16 mouse cellular contexts compared by ENCODE assay signal in the genomic region with DNA sequence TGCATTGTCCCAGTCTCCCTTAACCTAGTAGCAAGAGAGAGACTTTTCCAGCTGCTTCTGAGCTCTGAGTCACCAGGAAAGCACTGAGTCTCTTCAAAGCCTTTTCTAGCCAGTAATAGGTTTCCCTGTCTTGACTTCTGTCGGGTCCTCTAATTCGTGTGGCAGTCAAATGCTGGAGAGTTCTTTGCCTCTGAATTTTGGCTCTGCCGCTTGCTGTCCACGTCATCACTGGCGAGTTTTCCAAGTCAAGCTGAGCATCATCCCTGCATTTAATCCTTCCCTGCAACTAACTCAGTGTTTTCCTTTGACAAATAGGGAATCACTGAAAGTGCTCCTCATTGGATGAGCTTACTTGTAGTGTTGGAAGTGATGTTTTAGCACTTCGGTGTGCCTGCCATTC. TPM values are rescaled to one million over a fixed set of nuclear protein-coding genes. Genes with fewer than 3 reads are reported as not detected.
DNase-seq lines count a peak whose midpoint lies in the region; ATAC-seq and TF ChIP-seq lines count a peak whose summit lies in the region.
"Had no signal": no experiment of that assay in that cellular context is flagged by ENCODE, and none has a peak within 500 bp of the region (broad histone marks: within the 10 kb centered on the region; RNA-seq: fewer than 3 reads in every experiment).

No protein-coding gene starts in this region.

- no peak for TF ChIP-seq EP300 in heart, postnatal 0 days (IDR thresholded peaks at IDR 0.05; ENCODE audit: low read depth)

- H3K9ac ChIP-seq in heart, postnatal 0 days (replicated peaks; ENCODE audit: low read depth, low read length), result no peak overlapping the region
- H3K9ac ChIP-seq in midbrain, embryonic 14.5 days (replicated peaks; ENCODE audit: low read length), result no peak overlapping the region
- H3K9ac ChIP-seq: forebrain, embryonic 15.5 days; hindbrain, embryonic 12.5 days; intestine, embryonic 15.5 days; limb, embryonic 15.5 days; liver, postnatal 0 days; neural tube, embryonic 13.5 days had no signal

- no peaks in the 10 kb centered on the region for H3K27me3 ChIP-seq in heart, postnatal 0 days (ENCODE audit: control insufficient read depth, insufficient read depth, low read length)
- H3K27me3 ChIP-seq in midbrain, embryonic 14.5 days (ENCODE audit: control insufficient read depth, insufficient read depth, low read length), result no peaks in the 10 kb centered on the region
- H3K27me3 ChIP-seq: forebrain, embryonic 15.5 days; hindbrain, embryonic 12.5 days; intestine, embryonic 15.5 days; limb, embryonic 15.5 days; neural tube, embryonic 13.5 days had no signal

- DNase-seq in heart, postnatal 0 days (ENCODE audit: low spot score), result no peak
- DNase-seq in heart, postnatal 25 days (ENCODE audit: low spot score), result no peak
- DNase-seq in Muller cell, postnatal 12 days (ENCODE audit: inconsistent ontology term), result peak; percentile 25
- peak; percentile 31 for DNase-seq in NIH3T3 (ENCODE audit: low read depth)
- peak; percentile 47 to 65 for DNase-seq in heart, postnatal 14 days
- no peak for DNase-seq in midbrain, embryonic 14.5 days
- no peak for DNase-seq in spleen, postnatal 10 days (ENCODE audit: low spot score in 2 of 2)
- DNase-seq: layer of hippocampus, adult 9-11 months; liver, postnatal 0 days; thymus, adult 18-20 months had no signal

- WGBS in heart, postnatal 0 days, result 58% methylated on average over 6 of the region's 6 CpGs
- WGBS in midbrain, embryonic 14.5 days, result 82% methylated on average over 6 of the region's 6 CpGs

- peaks cover 5% of the 10 kb centered on the region; the same call in 1 of the 2 replicates for H3K4me1 ChIP-seq in heart, postnatal 0 days (ENCODE audit: control insufficient read depth, insufficient read depth)
- no peaks in the 10 kb centered on the region for H3K4me1 ChIP-seq in midbrain, embryonic 14.5 days (ENCODE audit: control insufficient read depth, insufficient read depth, low read length)
- H3K4me1 ChIP-seq: forebrain, embryonic 15.5 days; hindbrain, embryonic 12.5 days had no signal

- no peak for TF ChIP-seq CTCF in heart, postnatal 0 days (IDR thresholded peaks at IDR 0.05; ENCODE audit: low read depth)

- H3K4me3 ChIP-seq in heart, postnatal 0 days (ENCODE audit: low read depth, low read length), result no peak overlapping the region
- H3K4me3 ChIP-seq in midbrain, embryonic 14.5 days (replicated peaks; ENCODE audit: low read depth, low read length), result no peak overlapping the region
- H3K4me3 ChIP-seq: forebrain, embryonic 15.5 days; hindbrain, embryonic 12.5 days; intestine, embryonic 15.5 days; limb, embryonic 15.5 days; megakaryocyte, embryonic 14.5 days; neural tube, embryonic 13.5 days had no signal

- ATAC-seq in heart, postnatal 0 days (ENCODE audit: insufficient read depth, low read depth), result no peak
- no peak for ATAC-seq in midbrain, embryonic 14.5 days (ENCODE audit: low FRiP score, low TSS enrichment)
- ATAC-seq: forebrain, embryonic 15.5 days; intestine, embryonic 15.5 days; liver, postnatal 0 days had no signal

- 0 out of 2 replicates have a peak overlapping the region, but pooled peaks have one; percentile 3 for H3K27ac ChIP-seq in heart, postnatal 0 days (ENCODE audit: low read depth)
- H3K27ac ChIP-seq in midbrain, embryonic 14.5 days (replicated peaks; ENCODE audit: low read depth, low read length), result no peak overlapping the region
- H3K27ac ChIP-seq: forebrain, embryonic 15.5 days; hindbrain, embryonic 12.5 days; intestine, embryonic 15.5 days; limb, embryonic 15.5 days; neural tube, embryonic 13.5 days had no signal

- H3K4me2 ChIP-seq in heart, postnatal 0 days (ENCODE audit: low read depth, low read length), result no peak overlapping the region
- H3K4me2 ChIP-seq in midbrain, embryonic 14.5 days (ENCODE audit: low read length), result no peak overlapping the region
- H3K4me2 ChIP-seq: forebrain, embryonic 15.5 days; hindbrain, embryonic 12.5 days; intestine, embryonic 15.5 days; limb, embryonic 15.5 days; neural tube, embryonic 13.5 days had no signal

- H3K36me3 ChIP-seq in heart, postnatal 0 days (replicated peaks; ENCODE audit: control insufficient read depth, insufficient read depth, low read length), result no peaks in the 10 kb centered on the region
- H3K36me3 ChIP-seq in midbrain, embryonic 14.5 days (ENCODE audit: control insufficient read depth, insufficient read depth, low read length), result no peaks in the 10 kb centered on the region
- H3K36me3 ChIP-seq: forebrain, embryonic 15.5 days; hindbrain, embryonic 12.5 days; intestine, embryonic 15.5 days; limb, embryonic 15.5 days; neural tube, embryonic 13.5 days had no signal

- no peaks in the 10 kb centered on the region for H3K9me3 ChIP-seq in heart, postnatal 0 days (replicated peaks; ENCODE audit: control insufficient read depth, low read length)
- no peaks in the 10 kb centered on the region for H3K9me3 ChIP-seq in midbrain, embryonic 14.5 days (ENCODE audit: control insufficient read depth, low read length)
- H3K9me3 ChIP-seq: forebrain, embryonic 15.5 days; hindbrain, embryonic 12.5 days; intestine, embryonic 15.5 days; limb, embryonic 15.5 days; megakaryocyte, embryonic 14.5 days; neural tube, embryonic 13.5 days had no signal

- intact Hi-C loops in heart, postnatal 25 days (cut with DNase I), result no loop called here
- intact Hi-C loops in heart, postnatal 14 days (cut with DNase I), result no loop called here

RNA-seq across cellular contexts. Expression of gene Tgfbr1, which starts 36.6 kb away (rescaled TPM):
- 19.8 and 21.8 TPM in 2 replicates for total RNA-seq in heart, postnatal 0 days (2014; rRNA removed; ENCODE audit: low replicate concordance)
- polyA plus RNA-seq in heart, postnatal 0 days (2015; fragmentation: Nextera tagmentation; extraction: Ambion mirVana), result 7.6 and 7.8 TPM in 2 replicates
- 10 to 100 TPM; 14.3 to 15.8 TPM for total RNA-seq in heart, postnatal 25 days (2021)
- total RNA-seq in heart, postnatal 14 days (2021), result 10 to 100 TPM; 18.2 to 19.5 TPM
- 33.9 and 57.4 TPM in 2 replicates for polyA plus RNA-seq in midbrain, embryonic 14.5 days (2014; fragmentation: Nextera tagmentation; extraction: Ambion mirVana)

Comparison
In these comparisons a context has a peak if more than half of its experiments do, and no peak if none do; other contexts are left out.
1. DNase-seq: peak in Muller cell, postnatal 12 days (single experiment), NIH3T3 (single experiment) and heart, postnatal 14 days (2 of 2); none in heart, postnatal 0 days (single experiment), heart, postnatal 25 days (single experiment), midbrain, embryonic 14.5 days (single experiment) and spleen, postnatal 10 days (0 of 2).